Mouse (Mus musculus) monocyte, adult 2 months (primary cell): ENCODE data around the gene Krtap6-2.

Experiments
- DNase-seq, 2 experiments: peaks; one replicate each; pipeline ENCODE4 v3.0.0; 2022; ENCODE audit warnings: low spot score in 2 of 2, low read depth in 1 of 2

The Krtap6-2 gene

GRCm38 (mm10) chr16:89420011-89420410 is at the start of gene Krtap6-2:
Gene Krtap6-2 (minus strand): TSS chr16:89420111.
- no peak for DNase-seq

- DNase-seq: no peak
These were observed 41.3 kb upstream of the Krtap6-2 start for GRCm38 (mm10) chr16:89461189-89461588.

- no peak for DNase-seq
These were observed 9.7 kb upstream of the Krtap6-2 start for GRCm38 (mm10) chr16:89429586-89429985.

- no peak for DNase-seq
These were observed 5.4 kb upstream of the Krtap6-2 start for GRCm38 (mm10) chr16:89425310-89425709.

GRCm38 (mm10) chr16:89416311-89416710 is 3.6 kb downstream of the Krtap6-2 start:
- DNase-seq: no peak

GRCm38 (mm10) chr16:89410345-89411068 is 9.4 kb downstream of the Krtap6-2 start:
- DNase-seq: no peak

- DNase-seq: no peak
These were observed 16.1 kb downstream of the Krtap6-2 start, which contains the start of gene Krtap21-1 for GRCm38 (mm10) chr16:89403768-89404167. Gene Krtap21-1 (minus strand): TSS chr16:89403868.

- DNase-seq: no peak
These were observed 47.0 kb downstream of the Krtap6-2 start for GRCm38 (mm10) chr16:89372734-89373461.
